Mouse (Mus musculus): ENCODE measurements around the gene Celsr2.

The Celsr2 gene

GRCm38 (mm10) chr3:108372691-108373090 is 42.7 kb downstream of the Celsr2 start:
- no peak for DNase-seq

GRCm38 (mm10) chr3:108372274-108372673 is 43.1 kb downstream of the Celsr2 start:
- DNase-seq: no peak

GRCm38 (mm10) chr3:108368721-108369120 is 46.6 kb downstream of the Celsr2 start:
- DNase-seq: no peak

GRCm38 (mm10) chr3:108367828-108368227 is 47.5 kb downstream of the Celsr2 start:
- no peak for DNase-seq

- DNase-seq: no peak
These were observed 48.2 kb downstream of the Celsr2 start for GRCm38 (mm10) chr3:108367173-108367572.

- no peak for DNase-seq
These were observed 50.9 kb downstream of the Celsr2 start, which contains the start of gene Mybphl for GRCm38 (mm10) chr3:108364270-108364995. Gene Mybphl (plus strand): TSS chr3:108364911.

- no peak for DNase-seq
These were observed 51.7 kb downstream of the Celsr2 start for GRCm38 (mm10) chr3:108363626-108364025.

GRCm38 (mm10) chr3:108360894-108361293 is 54.5 kb downstream of the Celsr2 start:
- no peak for DNase-seq

GRCm38 (mm10) chr3:108358445-108358844 is 56.9 kb downstream of the Celsr2 start:
- no peak for DNase-seq

GRCm38 (mm10) chr3:108357051-108357450 is 58.3 kb downstream of the Celsr2 start:
- no peak for DNase-seq

GRCm38 (mm10) chr3:108355245-108355644 is 60.1 kb downstream of the Celsr2 start:
- DNase-seq: no peak

GRCm38 (mm10) chr3:108348376-108348775 is 67.0 kb downstream of the Celsr2 start:
- DNase-seq: no peak

- DNase-seq: no peak
These were observed 69.5 kb downstream of the Celsr2 start for GRCm38 (mm10) chr3:108345855-108346254.

- DNase-seq: no peak
These were observed 73.2 kb downstream of the Celsr2 start for GRCm38 (mm10) chr3:108342185-108342584.

- no peak for DNase-seq
These were observed 74.3 kb downstream of the Celsr2 start for GRCm38 (mm10) chr3:108341040-108341439.
